Mouse (Mus musculus): ENCODE data around the gene Ttc9b. TPM values are rescaled to one million over a fixed set of nuclear protein-coding genes. Genes with fewer than 3 reads are reported as not detected.
"Not testable (repeated sequence)": the region's sequence is repeated elsewhere in the genome, so short reads cannot be mapped to it uniquely, and the experiment has no call there.

The Ttc9b gene
- total RNA-seq (2017), result not detected in 3 replicates

DNA sequence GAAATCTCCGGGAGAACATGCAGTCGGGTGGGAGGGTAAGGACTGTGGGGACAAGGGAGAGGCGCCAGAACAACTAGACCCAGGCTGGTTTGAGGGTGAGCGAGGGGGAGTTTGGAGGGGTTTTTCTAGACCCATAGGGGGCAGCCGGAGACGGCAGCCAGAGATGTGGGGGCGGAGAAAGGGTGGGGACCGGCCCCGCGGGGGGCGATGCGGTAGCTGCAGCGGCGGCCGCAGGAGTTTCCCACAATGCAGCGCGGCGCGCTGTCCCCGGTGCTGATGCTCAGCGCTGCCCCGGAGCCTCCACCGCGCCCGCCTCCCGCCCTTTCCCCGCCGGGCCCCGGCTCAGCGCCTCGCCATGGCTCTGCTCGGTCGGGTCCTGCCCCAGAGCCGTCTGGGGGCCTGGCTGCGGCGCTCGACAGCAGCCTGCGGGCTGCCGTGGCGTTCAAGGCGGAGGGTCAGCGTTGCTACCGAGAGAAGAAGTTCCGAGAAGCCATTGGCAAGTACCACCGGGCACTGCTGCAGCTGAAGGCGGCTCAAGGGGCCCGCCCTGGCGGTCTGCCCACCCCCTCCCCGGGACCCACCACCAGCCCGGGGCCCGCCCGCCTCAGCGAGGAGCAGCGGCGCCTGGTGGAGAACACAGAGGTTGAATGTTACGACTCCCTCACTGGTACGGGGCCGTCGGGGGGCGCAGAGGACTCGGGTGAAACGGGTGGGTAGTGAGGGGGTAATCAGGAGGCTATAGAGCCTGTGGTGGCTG lies at the start of gene Ttc9b:
Gene Ttc9b (plus strand): TSS at position 235 of the 757 bp plus-strand sequence.
- no peak for ATAC-seq (replicated peaks; ENCODE audit: insufficient number of reproducible peaks, low FRiP score, low TSS enrichment, poor library complexity, severe bottlenecking)

DNA sequence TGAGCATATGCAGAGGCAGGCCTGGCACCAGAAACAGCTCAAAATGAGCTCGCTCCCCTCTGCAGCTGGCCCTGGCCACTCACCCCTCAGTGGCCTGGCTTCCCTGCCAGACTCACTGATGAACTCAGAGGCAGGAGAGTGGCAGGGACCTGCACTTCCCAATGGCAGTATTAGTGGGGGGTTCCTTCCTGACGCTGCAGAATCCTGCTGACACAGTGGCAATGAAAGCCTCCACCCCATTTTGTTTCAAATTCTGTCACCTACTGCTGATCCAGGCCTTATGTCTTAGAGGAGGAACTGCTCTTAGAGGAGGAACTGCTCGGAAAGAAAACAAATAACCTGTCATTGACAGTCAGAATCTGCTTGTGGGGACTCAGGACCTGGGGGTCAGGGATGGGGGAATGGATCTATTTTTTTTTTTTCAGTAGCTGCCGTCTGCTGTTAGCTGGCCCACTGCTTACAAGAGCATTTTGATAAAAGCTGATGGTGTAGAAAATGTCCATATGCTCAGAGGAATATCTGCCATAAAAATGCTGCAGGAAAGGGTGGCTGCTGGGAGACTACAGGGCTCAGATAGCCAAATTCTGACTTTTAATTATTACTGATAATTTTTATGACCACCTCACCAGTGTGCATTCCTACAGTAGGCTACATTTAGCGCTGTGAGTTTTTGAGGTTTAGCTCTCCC lies 48.9 kb upstream of the Ttc9b start:
- no peak for ATAC-seq (replicated peaks; ENCODE audit: insufficient number of reproducible peaks, low FRiP score, low TSS enrichment, poor library complexity, severe bottlenecking)

DNA sequence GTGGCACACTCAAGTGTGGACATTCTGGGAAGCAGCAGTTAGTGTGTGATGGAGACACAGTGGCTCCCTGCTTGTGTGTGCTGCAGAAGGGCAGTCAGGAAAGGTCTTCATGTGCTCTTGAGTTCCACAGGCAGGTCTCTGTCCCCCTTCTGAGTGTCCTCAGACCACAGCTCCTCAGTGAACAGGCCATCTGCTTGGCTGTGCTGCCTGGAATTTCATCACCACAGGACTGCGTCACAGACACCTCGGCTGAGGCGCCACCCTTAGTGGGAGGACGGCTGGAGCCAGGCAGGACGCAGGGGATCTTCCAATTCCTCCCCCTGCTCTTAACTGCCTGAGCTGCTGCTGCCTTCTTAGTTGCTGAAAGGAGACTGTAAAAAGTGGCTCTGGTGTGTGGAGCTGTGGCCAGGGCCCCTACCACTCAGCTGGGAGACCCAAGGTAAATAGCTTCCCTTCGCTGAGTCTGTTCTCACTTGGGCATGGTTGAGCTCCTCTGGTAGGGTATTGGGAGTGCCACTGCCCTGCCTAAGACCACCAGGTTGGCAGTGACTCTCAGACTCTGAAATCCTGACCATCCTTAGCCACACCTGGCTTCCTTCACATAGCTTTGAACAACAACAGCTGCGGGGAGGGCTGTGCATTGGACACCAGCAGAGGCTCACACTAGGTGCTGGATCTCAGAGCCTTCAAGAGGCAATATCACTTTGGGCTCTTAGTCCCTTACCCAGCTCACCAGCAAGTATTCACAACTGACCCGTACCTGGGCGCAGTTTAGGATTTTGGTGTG lies 48.0 kb upstream of the Ttc9b start:
- 0 out of 2 replicates have a peak, but pooled peaks have one; percentile 40 for ATAC-seq (replicated peaks; ENCODE audit: insufficient number of reproducible peaks, low FRiP score, low TSS enrichment, poor library complexity, severe bottlenecking)

DNA sequence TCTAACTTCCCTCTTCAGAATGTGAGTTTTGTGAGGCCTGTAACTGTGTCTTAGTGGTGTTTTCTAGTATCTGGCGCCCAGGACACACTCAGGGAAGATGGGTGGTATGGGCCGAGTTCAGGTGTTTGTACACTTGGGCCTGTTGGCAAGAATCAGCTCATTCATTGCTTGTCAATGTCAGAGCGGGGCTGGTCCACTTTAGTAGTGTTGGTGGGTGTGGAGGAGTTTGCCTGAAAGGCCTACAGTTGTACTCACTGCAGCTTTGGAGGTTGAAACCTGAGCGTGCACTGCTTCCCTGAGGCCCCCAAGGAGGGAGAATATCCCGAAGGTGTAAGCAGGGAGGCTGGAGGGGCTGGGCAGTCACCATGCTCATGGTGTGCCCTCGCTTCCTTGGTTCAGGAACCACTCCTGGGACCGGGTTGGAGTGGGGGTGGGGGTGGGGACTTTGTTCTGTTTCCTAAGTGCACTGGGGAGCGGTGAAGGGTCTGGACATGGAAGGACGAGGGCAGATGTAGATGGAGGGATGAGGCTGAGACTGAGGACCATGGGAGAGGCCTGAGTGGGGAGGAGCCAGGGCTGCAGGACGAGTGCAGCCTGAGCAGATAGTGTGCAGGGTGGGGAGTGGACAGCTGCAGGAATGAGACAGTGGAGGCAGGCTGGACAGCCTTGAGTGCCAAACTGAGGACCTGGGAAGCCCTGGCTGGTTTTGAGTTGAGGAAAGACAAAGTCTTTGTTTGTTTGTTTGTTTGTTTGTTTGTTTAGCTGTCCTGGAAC lies 47.0 kb upstream of the Ttc9b start:
- no peak for ATAC-seq (replicated peaks; ENCODE audit: insufficient number of reproducible peaks, low FRiP score, low TSS enrichment, poor library complexity, severe bottlenecking)

DNA sequence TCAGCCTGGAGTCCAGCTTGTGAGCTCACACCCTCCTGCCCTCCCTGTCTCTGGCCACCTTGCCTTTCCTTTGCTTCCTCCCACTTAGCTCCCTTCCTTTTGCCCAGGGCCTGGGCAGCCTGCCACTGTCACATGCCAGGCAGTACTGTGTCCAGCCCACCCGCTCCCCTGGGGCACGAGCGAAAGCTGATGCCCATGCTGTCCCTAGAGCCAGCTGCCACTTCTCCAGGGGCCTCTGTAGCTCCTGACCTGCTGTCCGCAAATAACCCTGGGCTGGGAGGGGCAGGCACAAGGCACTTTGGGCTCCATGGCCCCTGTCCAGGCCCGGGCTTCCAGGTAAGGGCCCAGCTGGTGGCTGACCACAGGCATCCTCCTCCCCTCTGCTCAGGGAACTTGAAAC lies 46.1 kb upstream of the Ttc9b start:
- ATAC-seq (replicated peaks; ENCODE audit: insufficient number of reproducible peaks, low FRiP score, low TSS enrichment, poor library complexity, severe bottlenecking), result no peak

DNA sequence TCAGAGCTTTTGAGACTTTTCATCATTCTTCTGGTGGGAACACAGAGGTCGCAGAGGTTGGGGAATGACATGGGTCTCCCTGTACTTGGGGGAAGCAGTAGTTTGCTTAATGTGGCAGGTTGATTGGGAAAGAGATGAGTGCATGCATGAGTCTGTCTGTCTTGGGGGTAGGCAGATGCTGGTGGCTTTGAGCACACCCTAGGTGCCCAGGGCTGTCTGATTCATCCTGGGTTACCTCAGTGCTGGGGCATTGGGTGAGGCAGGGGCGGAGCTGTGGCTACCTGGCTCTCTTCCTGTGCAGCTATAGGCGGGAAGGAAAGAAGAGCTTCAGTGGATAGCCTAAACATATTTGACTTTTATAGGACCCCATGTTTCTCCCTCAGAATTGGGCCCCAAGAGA lies 45.6 kb upstream of the Ttc9b start:
- ATAC-seq (replicated peaks; ENCODE audit: insufficient number of reproducible peaks, low FRiP score, low TSS enrichment, poor library complexity, severe bottlenecking), result no peak

DNA sequence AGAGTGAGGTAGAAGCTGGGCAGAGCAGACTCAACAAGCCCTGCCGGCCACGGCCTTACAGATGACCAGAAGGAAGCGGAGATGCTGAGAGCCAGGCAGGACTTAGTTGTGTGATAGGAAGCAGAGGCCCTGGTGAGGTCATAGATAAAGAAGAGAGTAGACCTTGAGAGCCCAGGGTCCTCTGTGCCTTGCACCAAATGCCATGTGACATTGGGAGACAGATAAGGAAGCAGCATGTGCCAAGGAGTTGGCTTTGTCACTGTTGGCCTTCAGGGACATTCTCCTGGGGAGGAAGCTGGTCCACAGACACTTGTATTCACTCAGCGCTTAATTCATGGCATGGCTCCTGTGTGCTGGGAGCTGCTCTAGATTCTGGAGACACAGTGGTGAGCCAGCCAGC lies 44.4 kb upstream of the Ttc9b start:
- no peak for ATAC-seq (replicated peaks; ENCODE audit: insufficient number of reproducible peaks, low FRiP score, low TSS enrichment, poor library complexity, severe bottlenecking)

DNA sequence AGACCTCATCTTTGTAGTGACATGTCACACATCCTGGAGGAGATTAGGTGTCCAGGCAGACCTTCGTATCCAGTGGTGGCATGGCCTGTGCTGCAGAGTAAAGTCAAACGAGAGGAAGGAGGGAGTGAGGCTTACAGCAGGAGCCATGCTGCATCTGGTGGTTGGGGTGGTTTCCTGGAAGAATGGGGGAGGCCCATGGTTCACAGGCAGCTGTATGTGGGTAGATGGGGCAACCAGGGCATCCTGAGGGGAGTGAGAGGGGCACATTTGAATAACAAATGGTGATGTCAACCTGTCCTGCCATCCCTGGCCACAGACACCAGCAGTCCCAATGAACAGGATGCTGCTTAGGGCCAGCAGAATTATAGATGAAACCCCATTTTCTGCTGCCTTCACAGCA lies 44.0 kb upstream of the Ttc9b start:
- no peak for ATAC-seq (replicated peaks; ENCODE audit: insufficient number of reproducible peaks, low FRiP score, low TSS enrichment, poor library complexity, severe bottlenecking)

DNA sequence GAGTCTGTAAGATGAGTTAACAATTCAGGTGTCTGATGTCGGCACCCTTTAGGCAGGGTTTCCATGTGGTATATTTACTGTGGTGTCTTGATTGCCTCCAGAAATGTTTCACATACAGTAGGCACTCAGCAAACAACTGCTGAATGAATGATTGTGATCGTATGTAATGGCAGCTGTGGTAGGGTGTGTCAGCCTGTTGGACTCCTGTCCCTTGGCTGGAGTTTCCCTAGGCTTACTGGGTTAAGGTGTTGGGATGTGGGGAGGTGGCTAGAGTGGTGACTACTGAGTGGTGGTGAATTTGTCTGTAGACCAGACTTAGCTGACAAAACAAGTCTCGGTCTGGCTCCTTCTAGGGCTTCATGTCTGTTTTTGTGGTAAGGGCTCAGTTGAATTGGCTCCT lies 43.3 kb upstream of the Ttc9b start:
- ATAC-seq (replicated peaks; ENCODE audit: insufficient number of reproducible peaks, low FRiP score, low TSS enrichment, poor library complexity, severe bottlenecking), result no peak

DNA sequence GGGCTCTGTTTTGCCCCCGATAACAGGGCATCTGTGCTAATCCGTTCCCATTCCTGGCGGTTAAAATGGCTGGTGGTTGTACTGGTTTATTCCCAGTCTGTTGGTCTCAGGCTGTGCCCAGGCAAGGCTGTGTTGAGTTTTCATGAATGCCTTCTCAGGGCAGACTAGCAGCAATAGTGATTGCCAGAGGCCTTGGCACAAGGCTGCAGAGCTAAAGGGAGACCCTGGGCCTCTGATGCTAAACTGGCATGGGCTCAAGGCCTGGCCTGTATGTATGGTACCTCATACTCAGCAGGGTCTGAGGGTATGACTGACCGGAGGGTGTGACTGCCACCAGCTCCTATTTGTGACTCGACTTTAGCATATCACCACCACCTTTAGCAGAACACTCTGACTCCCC lies 42.8 kb upstream of the Ttc9b start:
- ATAC-seq (replicated peaks; ENCODE audit: insufficient number of reproducible peaks, low FRiP score, low TSS enrichment, poor library complexity, severe bottlenecking), result no peak

DNA sequence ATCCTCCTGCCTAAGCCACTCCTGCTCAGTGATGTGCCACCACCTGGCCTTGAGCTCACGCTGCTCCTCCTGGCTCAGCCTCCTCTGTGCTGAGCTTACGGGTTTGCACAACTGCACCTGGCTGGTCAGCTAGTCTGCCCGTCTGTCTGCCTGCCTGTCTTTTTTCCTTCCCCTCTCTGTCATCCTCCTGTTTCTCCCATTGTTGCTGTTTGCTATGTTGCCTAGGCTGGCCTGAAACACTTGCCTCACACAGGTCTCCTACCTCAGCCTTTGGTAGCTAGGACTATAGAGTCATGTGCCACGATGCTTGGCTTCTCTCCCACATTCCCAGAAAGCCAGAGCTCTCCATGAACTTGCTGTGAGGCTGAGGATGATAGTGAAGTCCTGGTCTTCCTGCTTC lies 40.8 kb upstream of the Ttc9b start:
- no peak for ATAC-seq (replicated peaks; ENCODE audit: insufficient number of reproducible peaks, low FRiP score, low TSS enrichment, poor library complexity, severe bottlenecking)

DNA sequence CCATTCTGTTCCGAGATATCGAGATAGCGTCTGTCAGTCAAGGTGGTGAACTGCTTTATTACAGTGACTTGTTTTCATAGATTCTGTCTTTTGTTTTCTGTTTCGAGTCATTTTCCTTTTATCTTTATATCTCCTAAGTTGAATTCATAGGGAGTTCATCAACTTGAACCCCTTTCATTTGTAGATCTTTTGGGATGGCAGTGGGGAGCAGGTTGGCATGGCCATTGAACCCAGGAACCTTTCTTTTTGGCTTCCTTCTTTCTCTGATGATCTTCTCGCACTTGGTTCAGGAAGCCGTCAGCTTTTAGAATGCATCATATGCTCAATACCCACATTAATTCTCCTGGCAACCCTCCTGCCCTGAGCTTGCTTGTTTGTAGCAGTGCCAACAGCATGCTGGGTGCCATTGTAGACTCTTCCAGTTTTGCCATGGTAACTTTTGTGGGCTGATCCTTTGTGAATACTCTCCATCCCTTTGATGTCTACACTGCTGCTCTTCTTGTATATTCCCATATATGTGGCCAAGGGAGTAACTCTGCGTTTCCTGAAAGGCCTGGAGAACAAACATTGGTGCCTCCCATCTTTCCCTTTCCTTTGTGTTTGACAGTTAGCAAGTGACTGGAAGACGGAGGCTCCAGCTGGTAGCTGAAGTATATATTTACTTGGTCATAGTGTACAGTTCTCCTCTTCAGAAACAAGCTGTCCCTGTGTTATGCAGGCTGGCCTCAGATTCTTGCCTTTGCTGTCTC lies 39.8 kb upstream of the Ttc9b start:
- no peak for ATAC-seq (replicated peaks; ENCODE audit: insufficient number of reproducible peaks, low FRiP score, low TSS enrichment, poor library complexity, severe bottlenecking)

DNA sequence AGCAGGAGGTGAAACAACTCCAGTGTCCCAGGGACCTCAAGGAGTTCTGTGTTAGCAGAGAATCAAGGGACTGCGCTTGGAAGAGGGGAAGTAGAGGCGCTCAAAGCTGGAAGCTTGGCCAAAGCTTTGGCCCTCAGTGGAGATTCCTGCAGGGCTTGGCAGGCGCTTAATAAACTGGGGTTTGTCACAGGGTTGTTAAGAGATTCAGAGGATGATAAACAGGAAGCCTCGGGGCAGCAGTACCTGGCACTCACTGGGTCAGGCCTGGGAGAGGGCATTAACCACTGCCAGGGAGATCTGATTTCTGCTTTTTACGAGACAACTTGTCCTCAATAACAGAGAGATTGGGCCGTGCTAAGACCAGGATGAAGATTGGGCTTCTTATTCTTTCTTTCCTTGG lies 32.7 kb upstream of the Ttc9b start:
- no peak for ATAC-seq (replicated peaks; ENCODE audit: insufficient number of reproducible peaks, low FRiP score, low TSS enrichment, poor library complexity, severe bottlenecking)

DNA sequence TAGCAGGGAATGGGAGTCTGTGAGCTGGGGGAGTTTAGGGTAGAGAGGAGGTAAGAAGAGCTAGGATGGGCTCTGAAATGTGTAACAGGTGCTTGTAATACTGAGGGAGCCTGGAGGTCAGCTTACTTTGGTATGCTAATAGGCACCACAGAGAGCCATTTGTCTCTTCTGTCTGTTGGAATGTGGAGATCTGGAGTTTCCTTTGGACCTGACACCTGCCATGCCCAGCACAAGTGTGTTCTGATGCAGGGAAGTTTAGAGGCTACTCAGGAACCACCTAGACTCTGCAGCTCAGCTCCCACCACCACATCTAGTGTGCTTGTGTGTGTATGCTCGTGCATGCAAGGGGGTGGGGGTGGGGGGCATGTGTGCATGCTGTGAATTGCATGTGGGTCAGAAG lies 31.5 kb upstream of the Ttc9b start:
- ATAC-seq (replicated peaks; ENCODE audit: insufficient number of reproducible peaks, low FRiP score, low TSS enrichment, poor library complexity, severe bottlenecking), result no peak

DNA sequence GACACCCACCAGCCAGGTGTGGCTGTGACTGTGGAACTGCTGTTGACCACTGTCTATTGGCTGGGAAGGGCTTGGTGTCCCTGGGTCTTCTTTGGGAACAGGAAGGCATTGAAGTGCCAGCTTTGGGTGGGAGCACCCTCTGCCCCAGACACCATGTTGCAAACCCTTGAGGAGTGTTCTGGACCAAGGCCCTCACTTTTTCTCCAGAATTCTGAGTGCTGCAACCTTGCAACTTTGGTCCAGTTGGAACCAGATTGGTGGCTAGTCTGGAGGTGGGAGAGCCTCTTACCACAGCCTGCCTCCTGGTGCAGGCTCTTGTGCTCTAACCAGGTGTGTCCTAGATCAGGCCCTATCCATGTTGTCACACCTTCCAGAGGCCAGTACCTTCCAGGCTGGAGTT lies 28.7 kb upstream of the Ttc9b start:
- no peak for ATAC-seq (replicated peaks; ENCODE audit: insufficient number of reproducible peaks, low FRiP score, low TSS enrichment, poor library complexity, severe bottlenecking)

DNA sequence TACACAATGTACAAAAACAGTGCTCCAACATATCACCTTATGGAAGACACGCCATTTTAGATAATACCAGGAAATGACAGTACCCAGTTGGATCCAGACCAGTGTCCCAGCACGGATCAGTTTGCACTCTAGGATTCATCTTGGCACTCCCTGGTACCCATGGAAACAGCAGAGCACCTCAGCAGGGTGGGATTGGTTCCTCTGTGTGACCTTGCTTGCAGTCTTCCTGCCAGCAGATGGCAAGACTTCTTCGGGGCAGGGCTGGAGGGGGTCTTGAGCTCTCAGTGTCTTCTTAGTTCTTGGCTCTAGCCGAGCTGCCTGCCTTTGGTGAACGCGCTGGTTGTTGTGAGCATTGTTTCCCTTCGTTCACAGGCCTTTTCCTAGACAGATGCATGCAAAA lies 26.0 kb upstream of the Ttc9b start:
- no peak for ATAC-seq (replicated peaks; ENCODE audit: insufficient number of reproducible peaks, low FRiP score, low TSS enrichment, poor library complexity, severe bottlenecking)

DNA sequence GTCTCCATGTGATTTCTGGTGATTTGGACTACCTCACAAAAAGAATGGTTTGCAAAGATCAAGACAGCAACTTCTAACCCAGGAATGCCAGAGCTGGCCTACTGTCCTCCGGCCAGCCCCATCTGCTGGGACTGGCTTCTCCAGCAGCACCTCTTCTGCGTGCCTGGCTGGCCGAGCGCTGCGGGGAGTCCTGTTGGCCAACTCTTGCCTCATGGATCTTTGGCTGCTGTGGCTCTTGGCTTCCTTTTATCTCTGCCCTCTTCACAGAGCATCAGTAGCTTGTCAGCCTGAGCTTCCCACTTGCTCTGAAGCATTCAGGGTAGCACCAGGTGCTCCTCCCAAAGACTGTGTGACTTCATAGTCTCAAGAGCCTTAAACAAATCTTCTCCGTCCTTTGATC lies 25.5 kb upstream of the Ttc9b start:
- ATAC-seq (replicated peaks; ENCODE audit: insufficient number of reproducible peaks, low FRiP score, low TSS enrichment, poor library complexity, severe bottlenecking), result no peak

DNA sequence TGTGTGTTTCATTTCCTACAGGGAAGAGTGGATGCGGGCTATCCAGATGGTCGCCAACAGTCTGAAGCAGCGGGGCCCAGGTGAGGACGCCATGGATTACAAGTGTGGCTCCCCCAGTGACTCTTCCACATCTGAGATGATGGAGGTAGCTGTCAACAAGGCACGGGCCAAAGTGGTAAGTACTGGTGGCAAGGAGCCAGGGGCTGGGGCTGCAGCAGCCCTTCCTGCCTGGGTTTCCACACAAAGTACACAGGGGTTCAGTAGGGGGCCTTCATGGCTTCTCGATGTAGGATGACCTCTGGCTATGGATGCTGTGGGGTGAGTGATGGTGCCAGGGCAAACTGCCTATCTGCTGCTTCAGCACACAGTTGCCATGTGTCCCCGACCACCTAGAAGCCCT lies 24.9 kb upstream of the Ttc9b start:
- not testable (repeated sequence) for ATAC-seq (replicated peaks; ENCODE audit: insufficient number of reproducible peaks, low FRiP score, low TSS enrichment, poor library complexity, severe bottlenecking)
